Mouse (Mus musculus) right cerebral cortex, postnatal 36 days (tissue): ENCODE measurements around the gene Tnfsf13.
A peak's percentile ranks its signal among the peaks of the same experiment; 100 is the strongest.

ENCODE experiments used
- DNase-seq, 2 experiments: peaks; one replicate each; pipeline ENCODE4 v3.0.0; 2022; ENCODE audit warnings: low spot score in 2 of 2, mixed read lengths in 1 of 2

The Tnfsf13 gene

GRCm38 (mm10) chr11:69681314-69682208, 4.0 kb downstream of the Tnfsf13 start, which contains the start of gene Senp3:
Gene Senp3, minus strand, starts transcription at chr11:69682084.
- DNase-seq, result peak; percentile 96 to 98

GRCm38 (mm10) chr11:69680136-69680855, 5.3 kb downstream of the Tnfsf13 start:
- no peak for DNase-seq

GRCm38 (mm10) chr11:69679144-69679543, 6.4 kb downstream of the Tnfsf13 start:
- DNase-seq, result no peak

GRCm38 (mm10) chr11:69672211-69672706, 13.3 kb downstream of the Tnfsf13 start, which contains the start of gene Eif4a1:
Gene Eif4a1, minus strand, starts transcription at chr11:69672423.
- DNase-seq, result peak; percentile 100

- DNase-seq, result no peak
Measured at GRCm38 (mm10) chr11:69671726-69672124, 13.9 kb downstream of the Tnfsf13 start.

GRCm38 (mm10) chr11:69670786-69671725, 14.5 kb downstream of the Tnfsf13 start:
- DNase-seq, result peak; percentile 88 to 90

GRCm38 (mm10) chr11:69666665-69667005, 18.9 kb downstream of the Tnfsf13 start:
- DNase-seq, result no peak

GRCm38 (mm10) chr11:69665961-69666664, 19.5 kb downstream of the Tnfsf13 start, which contains the start of gene Cd68:
Gene Cd68, minus strand, starts transcription at chr11:69666153.
- DNase-seq, result peak; percentile 70 to 80

- no peak for DNase-seq
Measured at GRCm38 (mm10) chr11:69665457-69665960, 20.1 kb downstream of the Tnfsf13 start.

- DNase-seq, result no peak
Measured at GRCm38 (mm10) chr11:69664841-69665240, 20.7 kb downstream of the Tnfsf13 start.

- DNase-seq, result no peak
Measured at GRCm38 (mm10) chr11:69663795-69664194, 21.8 kb downstream of the Tnfsf13 start.

GRCm38 (mm10) chr11:69662967-69663671, 22.5 kb downstream of the Tnfsf13 start:
- DNase-seq, result no peak

GRCm38 (mm10) chr11:69662213-69662966, 23.2 kb downstream of the Tnfsf13 start, which contains the start of gene Mpdu1:
Gene Mpdu1, minus strand, starts transcription at chr11:69662642.
- DNase-seq, result peak; percentile 91 to 94

GRCm38 (mm10) chr11:69661221-69661881, 24.2 kb downstream of the Tnfsf13 start:
- DNase-seq, result no peak

- DNase-seq, result no peak
Measured at GRCm38 (mm10) chr11:69657462-69657881, 28.1 kb downstream of the Tnfsf13 start.

- DNase-seq, result no peak
Measured at GRCm38 (mm10) chr11:69656617-69657461, 28.7 kb downstream of the Tnfsf13 start.

GRCm38 (mm10) chr11:69656065-69656455, 29.5 kb downstream of the Tnfsf13 start:
- no peak for DNase-seq
